Mouse (Mus musculus): Measurements from ENCODE around the gene Fam98a. TPM values are rescaled to one million over a fixed set of nuclear protein-coding genes. Genes with fewer than 3 reads are reported as not detected.

Fam98a gene
- polyA plus RNA-seq, 2 experiments: 13.7 to 58.6 TPM

GRCm38 (mm10) chr17:75534314-75535020 is 17.3 kb downstream of the Fam98a start:
- WGBS: 67% methylated on average over 12 of the region's 12 CpGs
- H3K27ac ChIP-seq (replicated peaks; ENCODE audit: low read depth, low read length): no peak overlapping the region
- DNase-seq (ENCODE audit: low spot score) (no peak), ATAC-seq (ENCODE audit: low FRiP score, low read depth) (no peak)
- H3K4me3 ChIP-seq (replicated peaks; ENCODE audit: low read length): no peak overlapping the region
- no peak overlapping the region for H3K4me2 ChIP-seq (replicated peaks; ENCODE audit: low read depth, low read length, severe bottlenecking)
- no peaks in the 10 kb centered on the region for H3K4me1 ChIP-seq (ENCODE audit: control insufficient read depth, insufficient read depth, low read length)
- no peaks in the 10 kb centered on the region for H3K27me3 ChIP-seq (ENCODE audit: control insufficient read depth, insufficient read depth, low read length)
- no peak overlapping the region for H3K9ac ChIP-seq (ENCODE audit: low read depth, low read length, severe bottlenecking)
- H3K9me3 ChIP-seq (ENCODE audit: control insufficient read depth, low read length): no peaks in the 10 kb centered on the region
- peaks cover 24% of the 10 kb centered on the region for H3K36me3 ChIP-seq (ENCODE audit: control insufficient read depth, insufficient read depth, low read length)
- TF ChIP-seq POLR2A (IDR thresholded peaks at IDR 0.05; ENCODE audit: borderline replicate concordance, extremely low read depth, insufficient read depth, insufficient read length): no peak

GRCm38 (mm10) chr17:75532469-75532986 is 19.2 kb downstream of the Fam98a start:
- 72% methylated on average over 6 of the region's 6 CpGs for WGBS
- H3K27ac ChIP-seq (replicated peaks; ENCODE audit: low read depth, low read length): no peak overlapping the region
- H3K4me3 ChIP-seq (replicated peaks; ENCODE audit: low read length): no peak overlapping the region
- H3K36me3 ChIP-seq (ENCODE audit: control insufficient read depth, insufficient read depth, low read length): peaks cover 13% of the 10 kb centered on the region
- H3K27me3 ChIP-seq (ENCODE audit: control insufficient read depth, insufficient read depth, low read length): no peaks in the 10 kb centered on the region
- no peak for ATAC-seq (ENCODE audit: low FRiP score, low read depth)
- H3K4me1 ChIP-seq (ENCODE audit: control insufficient read depth, insufficient read depth, low read length): no peaks in the 10 kb centered on the region
- TF ChIP-seq POLR2A (IDR thresholded peaks at IDR 0.05; ENCODE audit: borderline replicate concordance, extremely low read depth, insufficient read depth, insufficient read length): no peak
- no peaks in the 10 kb centered on the region for H3K9me3 ChIP-seq (ENCODE audit: control insufficient read depth, low read length)
- no peak overlapping the region for H3K9ac ChIP-seq (ENCODE audit: low read depth, low read length, severe bottlenecking)
- no peak for DNase-seq (ENCODE audit: low spot score)
- H3K4me2 ChIP-seq (replicated peaks; ENCODE audit: low read depth, low read length, severe bottlenecking): no peak overlapping the region

GRCm38 (mm10) chr17:75529222-75529935 is 22.4 kb downstream of the Fam98a start:
- H3K36me3 ChIP-seq (ENCODE audit: control insufficient read depth, insufficient read depth, low read length): peaks cover 6% of the 10 kb centered on the region; the same call in 1 of the 2 replicates
- H3K4me1 ChIP-seq (ENCODE audit: control insufficient read depth, insufficient read depth, low read length): no peaks in the 10 kb centered on the region
- no peaks in the 10 kb centered on the region for H3K27me3 ChIP-seq (ENCODE audit: control insufficient read depth, insufficient read depth, low read length)

GRCm38 (mm10) chr17:75526411-75526810 is 25.3 kb downstream of the Fam98a start:
- Histone ChIP-seq H3K36me3 (ENCODE audit: control insufficient read depth, insufficient read depth, low read length) (peaks cover 6% of the 10 kb centered on the region; the same call in 1 of the 2 replicates), H3K9me3 (ENCODE audit: control insufficient read depth, low read length) (no peaks in the 10 kb centered on the region), H3K27ac (replicated peaks; ENCODE audit: low read depth, low read length) (no peak overlapping the region), H3K4me3 (replicated peaks; ENCODE audit: low read length) (no peak overlapping the region), H3K4me2 (replicated peaks; ENCODE audit: low read depth, low read length, severe bottlenecking) (no peak overlapping the region), H3K9ac (ENCODE audit: low read depth, low read length, severe bottlenecking) (no peak overlapping the region), H3K4me1 (ENCODE audit: control insufficient read depth, insufficient read depth, low read length) (0 out of 2 replicates have a peak, but pooled peaks cover 2% of the 10 kb centered on the region), H3K27me3 (ENCODE audit: control insufficient read depth, insufficient read depth, low read length) (no peaks in the 10 kb centered on the region)
- WGBS: 92% methylated on average over 1 of the region's 1 CpGs
- ATAC-seq (ENCODE audit: low FRiP score, low read depth): no peak
- DNase-seq (ENCODE audit: low spot score): no peak
- TF ChIP-seq POLR2A (IDR thresholded peaks at IDR 0.05; ENCODE audit: borderline replicate concordance, extremely low read depth, insufficient read depth, insufficient read length): no peak

More at GRCm38 (mm10) chr17:75529222-75529935, 22.4 kb downstream of the Fam98a start:
- no peak overlapping the region for H3K9ac ChIP-seq (ENCODE audit: low read depth, low read length, severe bottlenecking)
- ATAC-seq (ENCODE audit: low FRiP score, low read depth): no peak
- no peak for TF ChIP-seq POLR2A (IDR thresholded peaks at IDR 0.05; ENCODE audit: borderline replicate concordance, extremely low read depth, insufficient read depth, insufficient read length)
- H3K4me2 ChIP-seq (replicated peaks; ENCODE audit: low read depth, low read length, severe bottlenecking): no peak overlapping the region
- H3K4me3 ChIP-seq (replicated peaks; ENCODE audit: low read length): no peak overlapping the region
- DNase-seq (ENCODE audit: low spot score): no peak
- WGBS: 90% methylated on average over 14 of the region's 14 CpGs
- no peaks in the 10 kb centered on the region for H3K9me3 ChIP-seq (ENCODE audit: control insufficient read depth, low read length)
- H3K27ac ChIP-seq (replicated peaks; ENCODE audit: low read depth, low read length): no peak overlapping the region

GRCm38 (mm10) chr17:75523812-75524211 is 27.9 kb downstream of the Fam98a start:
- DNase-seq (ENCODE audit: low spot score): no peak
- no peak overlapping the region for H3K9ac ChIP-seq (ENCODE audit: low read depth, low read length, severe bottlenecking)
- no peaks in the 10 kb centered on the region for H3K36me3 ChIP-seq (ENCODE audit: control insufficient read depth, insufficient read depth, low read length)
- 0 out of 2 replicates have a peak, but pooled peaks cover 2% of the 10 kb centered on the region for H3K4me1 ChIP-seq (ENCODE audit: control insufficient read depth, insufficient read depth, low read length)
- H3K27me3 ChIP-seq (ENCODE audit: control insufficient read depth, insufficient read depth, low read length): no peaks in the 10 kb centered on the region
- TF ChIP-seq POLR2A (IDR thresholded peaks at IDR 0.05; ENCODE audit: borderline replicate concordance, extremely low read depth, insufficient read depth, insufficient read length): no peak
- no peak overlapping the region for H3K4me2 ChIP-seq (replicated peaks; ENCODE audit: low read depth, low read length, severe bottlenecking)
- no peak for ATAC-seq (ENCODE audit: low FRiP score, low read depth)
- H3K9me3 ChIP-seq (ENCODE audit: control insufficient read depth, low read length): no peaks in the 10 kb centered on the region
- H3K4me3 ChIP-seq (replicated peaks; ENCODE audit: low read length): no peak overlapping the region
- no peak overlapping the region for H3K27ac ChIP-seq (replicated peaks; ENCODE audit: low read depth, low read length)
- WGBS: 64% methylated on average over 3 of the region's 3 CpGs

Measured in limb, embryonic 14.5 days (tissue).